Mouse (Mus musculus): ENCODE data around the gene Sap25. TPM values are rescaled to one million over a fixed set of nuclear protein-coding genes. Genes with fewer than 3 reads are reported as not detected.
"Not testable (repeated sequence)": the region's sequence is repeated elsewhere in the genome, so short reads cannot be mapped to it uniquely, and the experiment has no call there.

Gene Sap25
- total RNA-seq, 1 experiment, result 12.0 TPM

GRCm38 (mm10) chr5:137613550-137613949, 27.6 kb upstream of the Sap25 start, which contains the start of gene Pcolce:
TSS of gene Pcolce (minus strand) at chr5:137613784.
- DNase-seq (ENCODE audit: low read depth, low spot score), result no peak
- TF ChIP-seq MAFK (IDR thresholded peaks at IDR 0.05; ENCODE audit: insufficient read depth, low read depth, low read length), result peak; percentile 80
- TF ChIP-seq ZNF384 (IDR thresholded peaks at IDR 0.05; ENCODE audit: low read depth, low read length), result no peak
- TF ChIP-seq HCFC1 (IDR thresholded peaks at IDR 0.05; ENCODE audit: borderline replicate concordance, insufficient read depth, low read length), result no peak
- TF ChIP-seq ZC3H11A (IDR thresholded peaks at IDR 0.05; ENCODE audit: borderline replicate concordance, low read depth, low read length), result no peak
- H3K9ac ChIP-seq (ENCODE audit: insufficient read depth, low read depth, low read length, poor library complexity, severe bottlenecking), result peak within 1 kb of the TSS; percentile 60
- H3K4me1 ChIP-seq (ENCODE audit: control insufficient read depth in 2 of 2, insufficient read depth in 2 of 2, low read length in 2 of 2, poor library complexity in 1 of 2), result peaks cover 4 to 49% of the 10 kb centered on the region in 2 experiments; a peak in 3 of 4 replicates
- in situ Hi-C loops (cut with MboI; ENCODE audit: low sequenced_read_pairs in 2 of 2, unreplicated experiment in 2 of 2), result no loop called here
- no peaks in the 10 kb centered on the region for H3K36me3 ChIP-seq (ENCODE audit: control insufficient read depth, insufficient read depth, low read length, poor library complexity, severe bottlenecking)
- peak within 1 kb of the TSS; percentile 66 for H3K27ac ChIP-seq (ENCODE audit: insufficient read depth, low read depth, low read length, poor library complexity, severe bottlenecking)
- peak within 1 kb of the TSS in 1 of 2 experiments; percentile 3; a peak in 1 of 4 replicates for H3K4me3 ChIP-seq (ENCODE audit: insufficient read depth in 1 of 2, low read depth in 1 of 2, low read length in 2 of 2, poor library complexity in 1 of 2, severe bottlenecking in 1 of 2)
- no peaks in the 10 kb centered on the region for H3K9me3 ChIP-seq (ENCODE audit: control insufficient read depth, insufficient read depth, low read depth, low read length)

GRCm38 (mm10) chr5:137614921-137615320, 26.2 kb upstream of the Sap25 start:
- H3K9ac ChIP-seq (ENCODE audit: insufficient read depth, low read depth, low read length, poor library complexity, severe bottlenecking); H3K27ac ChIP-seq (ENCODE audit: insufficient read depth, low read depth, low read length, poor library complexity, severe bottlenecking); H3K9me3 ChIP-seq (ENCODE audit: control insufficient read depth, insufficient read depth, low read depth, low read length); in situ Hi-C loops (cut with MboI; ENCODE audit: low sequenced_read_pairs in 2 of 2, unreplicated experiment in 2 of 2); DNase-seq (ENCODE audit: low read depth, low spot score); H3K36me3 ChIP-seq (ENCODE audit: control insufficient read depth, insufficient read depth, low read length, poor library complexity, severe bottlenecking); H3K4me3 ChIP-seq (ENCODE audit: insufficient read depth in 1 of 2, low read depth in 1 of 2, low read length in 2 of 2, poor library complexity in 1 of 2, severe bottlenecking in 1 of 2): not testable (repeated sequence)
- peaks cover 4 to 41% of the 10 kb centered on the region in 2 experiments; a peak in 3 of 4 replicates for H3K4me1 ChIP-seq (ENCODE audit: control insufficient read depth in 2 of 2, insufficient read depth in 2 of 2, low read length in 2 of 2, poor library complexity in 1 of 2)

- no peak for DNase-seq (ENCODE audit: low read depth, low spot score)
- H3K4me3 ChIP-seq (ENCODE audit: insufficient read depth in 1 of 2, low read depth in 1 of 2, low read length in 2 of 2, poor library complexity in 1 of 2, severe bottlenecking in 1 of 2), result no peak overlapping the region
- TF ChIP-seq ZNF384 (IDR thresholded peaks at IDR 0.05; ENCODE audit: low read depth, low read length) (no peak), ZC3H11A (IDR thresholded peaks at IDR 0.05; ENCODE audit: borderline replicate concordance, low read depth, low read length) (no peak), HCFC1 (IDR thresholded peaks at IDR 0.05; ENCODE audit: borderline replicate concordance, insufficient read depth, low read length) (no peak), CHD2 (IDR thresholded peaks at IDR 0.05; ENCODE audit: low read depth, low read length) (no peak), MAFK (IDR thresholded peaks at IDR 0.05; ENCODE audit: insufficient read depth, low read depth, low read length) (no peak)
- no peaks in the 10 kb centered on the region for H3K9me3 ChIP-seq (ENCODE audit: control insufficient read depth, insufficient read depth, low read depth, low read length)
- H3K9ac ChIP-seq (ENCODE audit: insufficient read depth, low read depth, low read length, poor library complexity, severe bottlenecking), result no peak overlapping the region
- in situ Hi-C loops (cut with MboI; ENCODE audit: low sequenced_read_pairs in 2 of 2, unreplicated experiment in 2 of 2), result no loop called here
- H3K36me3 ChIP-seq (ENCODE audit: control insufficient read depth, insufficient read depth, low read length, poor library complexity, severe bottlenecking), result no peaks in the 10 kb centered on the region
- peaks cover 4 to 37% of the 10 kb centered on the region in 2 experiments; a peak in 3 of 4 replicates for H3K4me1 ChIP-seq (ENCODE audit: control insufficient read depth in 2 of 2, insufficient read depth in 2 of 2, low read length in 2 of 2, poor library complexity in 1 of 2)
- no peak overlapping the region for H3K27ac ChIP-seq (ENCODE audit: insufficient read depth, low read depth, low read length, poor library complexity, severe bottlenecking)
Measured at GRCm38 (mm10) chr5:137615347-137615746, 25.8 kb upstream of the Sap25 start.

- no peak overlapping the region for H3K4me3 ChIP-seq (ENCODE audit: insufficient read depth in 1 of 2, low read depth in 1 of 2, low read length in 2 of 2, poor library complexity in 1 of 2, severe bottlenecking in 1 of 2)
- in situ Hi-C loops (cut with MboI; ENCODE audit: low sequenced_read_pairs in 2 of 2, unreplicated experiment in 2 of 2), result no loop called here
- no peak overlapping the region for H3K27ac ChIP-seq (ENCODE audit: insufficient read depth, low read depth, low read length, poor library complexity, severe bottlenecking)
- no peaks in the 10 kb centered on the region for H3K9me3 ChIP-seq (ENCODE audit: control insufficient read depth, insufficient read depth, low read depth, low read length)
- no peaks in the 10 kb centered on the region for H3K36me3 ChIP-seq (ENCODE audit: control insufficient read depth, insufficient read depth, low read length, poor library complexity, severe bottlenecking)
- H3K4me1 ChIP-seq (ENCODE audit: control insufficient read depth in 2 of 2, insufficient read depth in 2 of 2, low read length in 2 of 2, poor library complexity in 1 of 2), result peaks cover 0 to 17% of the 10 kb centered on the region in 2 experiments; a peak in 1 of 4 replicates
- no peak for DNase-seq (ENCODE audit: low read depth, low spot score)
- no peak overlapping the region for H3K9ac ChIP-seq (ENCODE audit: insufficient read depth, low read depth, low read length, poor library complexity, severe bottlenecking)
- TF ChIP-seq MAFK (IDR thresholded peaks at IDR 0.05; ENCODE audit: insufficient read depth, low read depth, low read length), result no peak
- no peak for TF ChIP-seq HCFC1 (IDR thresholded peaks at IDR 0.05; ENCODE audit: borderline replicate concordance, insufficient read depth, low read length)
- TF ChIP-seq ZC3H11A (IDR thresholded peaks at IDR 0.05; ENCODE audit: borderline replicate concordance, low read depth, low read length), result no peak
- TF ChIP-seq CHD2 (IDR thresholded peaks at IDR 0.05; ENCODE audit: low read depth, low read length), result no peak
- TF ChIP-seq ZNF384 (IDR thresholded peaks at IDR 0.05; ENCODE audit: low read depth, low read length), result no peak
Measured at GRCm38 (mm10) chr5:137623937-137624530, 17.1 kb upstream of the Sap25 start.

- H3K27ac ChIP-seq (ENCODE audit: insufficient read depth, low read depth, low read length, poor library complexity, severe bottlenecking), result peak overlapping the region; percentile 80; the same call in 1 of the 2 replicates
- H3K36me3 ChIP-seq (ENCODE audit: control insufficient read depth, insufficient read depth, low read length, poor library complexity, severe bottlenecking), result no peaks in the 10 kb centered on the region; the same call in 1 of the 2 replicates
- peak overlapping the region; percentile 90 for H3K9ac ChIP-seq (ENCODE audit: insufficient read depth, low read depth, low read length, poor library complexity, severe bottlenecking)
- in situ Hi-C loops (cut with MboI; ENCODE audit: low sequenced_read_pairs in 2 of 2, unreplicated experiment in 2 of 2), result no loop called here
- TF ChIP-seq ZC3H11A (IDR thresholded peaks at IDR 0.05; ENCODE audit: borderline replicate concordance, low read depth, low read length), result no peak
- no peak for TF ChIP-seq MAFK (IDR thresholded peaks at IDR 0.05; ENCODE audit: insufficient read depth, low read depth, low read length)
- no peak for TF ChIP-seq ZNF384 (IDR thresholded peaks at IDR 0.05; ENCODE audit: low read depth, low read length)
- no peak for TF ChIP-seq HCFC1 (IDR thresholded peaks at IDR 0.05; ENCODE audit: borderline replicate concordance, insufficient read depth, low read length)
- TF ChIP-seq CHD2 (IDR thresholded peaks at IDR 0.05; ENCODE audit: low read depth, low read length), result no peak
- no peaks in the 10 kb centered on the region for H3K9me3 ChIP-seq (ENCODE audit: control insufficient read depth, insufficient read depth, low read depth, low read length)
- no peak for DNase-seq (ENCODE audit: low read depth, low spot score)
- peaks cover 0 to 21% of the 10 kb centered on the region in 2 experiments; a peak in 1 of 4 replicates for H3K4me1 ChIP-seq (ENCODE audit: control insufficient read depth in 2 of 2, insufficient read depth in 2 of 2, low read length in 2 of 2, poor library complexity in 1 of 2)
- H3K4me3 ChIP-seq (ENCODE audit: insufficient read depth in 1 of 2, low read depth in 1 of 2, low read length in 2 of 2, poor library complexity in 1 of 2, severe bottlenecking in 1 of 2), result peak overlapping the region; percentile 88 to 94
Measured at GRCm38 (mm10) chr5:137627991-137628390, 13.1 kb upstream of the Sap25 start.
